Mouse (Mus musculus): ENCODE data around the gene Mgst1.

DNA sequence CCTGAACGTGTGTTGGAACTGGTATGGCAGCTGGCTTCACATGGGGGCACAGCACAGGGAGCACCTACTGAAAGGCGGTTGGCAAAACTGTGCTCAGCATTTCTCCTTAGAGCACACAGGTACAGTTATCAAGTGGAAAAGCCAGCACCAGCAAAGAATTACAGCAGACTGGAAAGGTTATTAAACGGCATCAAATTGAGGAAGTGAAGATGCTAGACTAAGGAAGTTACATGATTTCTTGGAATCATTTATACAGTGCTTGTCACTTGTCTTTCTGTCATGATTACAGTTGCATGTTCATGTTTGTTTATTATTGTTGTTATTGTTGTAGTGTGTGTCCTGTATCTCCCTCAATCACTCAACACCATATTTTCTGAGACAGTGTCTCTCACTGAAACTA, 45.1 kb upstream of the Mgst1 start:
- TF ChIP-seq CTCF (IDR thresholded peaks at IDR 0.05; ENCODE audit: low read depth, low read length) (no peak), POLR2A (IDR thresholded peaks at IDR 0.05; ENCODE audit: borderline replicate concordance, low read depth, low read length) (no peak)

Data from bone marrow macrophage, adult 2 months (primary cell).